Mouse (Mus musculus) hematopoietic stem cell, adult 5-6 weeks (primary cell): ENCODE measurements at regions not wholly inside any gene's neighbourhood (a gene's known extent, or its start where the extent isn't known, plus 50 kb on each side); places are given as distances from the start of the nearest gene placed in this dataset.

Source experiments
- ATAC-seq, 2 experiments: fragments of 125-278 bp in 1 of 2; replicated peaks in 1 of 2; 2 replicates each; pipeline ENCODE4 v1.8.0; 2016 to 2017; ENCODE audit warnings: inconsistent platforms in 2 of 2, mild to moderate bottlenecking in 2 of 2, moderate number of reproducible peaks in 2 of 2, low read depth in 1 of 2, moderate TSS enrichment in 1 of 2; ENCODE audit not compliant: low FRiP score in 2 of 2, poor library complexity in 2 of 2, severe bottlenecking in 2 of 2, insufficient read depth in 1 of 2, low TSS enrichment in 1 of 2

GRCm38 (mm10) chr5:115790436-115790835 lies 54.6 kb upstream of the Cit start:
- ATAC-seq, result peak; percentile 66 to 71; a peak in 2 of 4 replicates
